Mouse (Mus musculus): ENCODE results near the gene Clnk. TPM values are rescaled to one million over a fixed set of nuclear protein-coding genes. Genes with fewer than 3 reads are reported as not detected.

Gene Clnk
- polyA plus RNA-seq, 1 experiment = 0.70 TPM

GRCm38 (mm10) chr5:38881728-38882620 is 5.4 kb upstream of the Clnk start:
- 46% methylated on average over 4 of the region's 4 CpGs for WGBS
- peak; percentile 5 for DNase-seq
- no peak overlapping the region for H3K27ac ChIP-seq (ENCODE audit: insufficient read depth, low read depth, low read length)

GRCm38 (mm10) chr5:38881416-38881727 is 4.8 kb upstream of the Clnk start:
- TF ChIP-seq POLR2A (IDR thresholded peaks at IDR 0.05; ENCODE audit: low read depth, low read length) (no peak), CTCF (conservative IDR thresholded peaks at IDR 0.05; ENCODE audit: insufficient read depth, insufficient read length, low read depth, low read length) (no peak)
- whole genome bisulfite sequencing = 60% methylated on average over 1 of the region's 1 CpGs
- H3K36me3 ChIP-seq (ENCODE audit: control insufficient read depth, insufficient read depth, low read length) = no peaks in the 10 kb centered on the region
- no peak for DNase-seq
- no peak overlapping the region for H3K4me3 ChIP-seq (ENCODE audit: insufficient read depth, low read depth, low read length)
- H3K4me1 ChIP-seq (ENCODE audit: control insufficient read depth, insufficient read depth, low read length) = no peaks in the 10 kb centered on the region
- no peaks in the 10 kb centered on the region for H3K27me3 ChIP-seq (replicated peaks; ENCODE audit: control insufficient read depth, insufficient read depth, low read length)
- no peak overlapping the region for H3K27ac ChIP-seq (ENCODE audit: insufficient read depth, low read depth, low read length)

More at GRCm38 (mm10) chr5:38881728-38882620, 5.4 kb upstream of the Clnk start:
- Histone ChIP-seq H3K36me3 (ENCODE audit: control insufficient read depth, insufficient read depth, low read length) (no peaks in the 10 kb centered on the region), H3K4me3 (ENCODE audit: insufficient read depth, low read depth, low read length) (no peak overlapping the region), H3K4me1 (ENCODE audit: control insufficient read depth, insufficient read depth, low read length) (no peaks in the 10 kb centered on the region), H3K27me3 (replicated peaks; ENCODE audit: control insufficient read depth, insufficient read depth, low read length) (no peaks in the 10 kb centered on the region)
- TF ChIP-seq POLR2A (IDR thresholded peaks at IDR 0.05; ENCODE audit: low read depth, low read length) (no peak), CTCF (conservative IDR thresholded peaks at IDR 0.05; ENCODE audit: insufficient read depth, insufficient read length, low read depth, low read length) (no peak)

DNA sequence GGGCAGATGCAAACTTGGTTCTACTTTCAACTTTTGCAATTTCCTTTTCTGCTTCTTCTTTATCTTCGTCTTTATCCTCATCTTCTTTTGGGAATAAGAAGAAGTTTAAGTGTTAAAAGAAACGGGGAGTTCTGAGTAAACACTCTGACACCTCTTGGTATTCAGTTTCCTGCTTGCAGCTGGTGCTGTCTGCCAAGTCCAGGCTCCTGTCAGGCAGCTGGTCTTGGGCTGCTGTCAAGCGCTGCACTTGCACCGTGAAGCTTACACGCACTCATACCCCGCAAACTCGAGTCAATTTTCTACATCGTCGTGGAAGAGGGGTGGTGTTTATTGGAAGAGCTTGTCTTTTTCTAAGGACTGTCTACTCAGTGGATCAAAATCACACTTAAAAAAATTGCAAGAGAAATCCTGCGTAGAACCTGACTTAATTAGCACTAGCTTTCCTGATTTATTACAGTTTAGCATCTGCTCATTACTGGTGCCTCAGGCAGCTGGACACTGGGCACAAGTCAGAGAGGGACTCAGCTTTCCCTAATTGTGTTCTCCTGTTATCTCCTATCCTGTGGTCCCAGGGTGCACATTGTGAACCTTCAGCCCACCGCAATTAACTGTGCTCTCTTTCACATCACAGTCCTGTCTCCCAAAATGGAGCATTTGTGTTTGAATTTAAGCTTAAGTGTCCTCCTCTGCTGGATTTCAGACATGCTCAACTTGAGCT is 3.5 kb upstream of the Clnk start:
- TF ChIP-seq POLR2A (IDR thresholded peaks at IDR 0.05; ENCODE audit: low read depth, low read length) (no peak), CTCF (conservative IDR thresholded peaks at IDR 0.05; ENCODE audit: insufficient read depth, insufficient read length, low read depth, low read length) (no peak)
- Histone ChIP-seq H3K4me3 (ENCODE audit: insufficient read depth, low read depth, low read length) (no peak overlapping the region), H3K27me3 (replicated peaks; ENCODE audit: control insufficient read depth, insufficient read depth, low read length) (no peaks in the 10 kb centered on the region), H3K27ac (ENCODE audit: insufficient read depth, low read depth, low read length) (no peak overlapping the region), H3K36me3 (ENCODE audit: control insufficient read depth, insufficient read depth, low read length) (no peaks in the 10 kb centered on the region), H3K4me1 (ENCODE audit: control insufficient read depth, insufficient read depth, low read length) (no peaks in the 10 kb centered on the region)
- DNase-seq = no peak
- WGBS = 15% methylated on average over 11 of the region's 11 CpGs

GRCm38 (mm10) chr5:38875403-38875802 is 1.2 kb downstream of the Clnk start:
- H3K27ac ChIP-seq (ENCODE audit: insufficient read depth, low read depth, low read length) = no peak overlapping the region
- TF ChIP-seq CTCF (conservative IDR thresholded peaks at IDR 0.05; ENCODE audit: insufficient read depth, insufficient read length, low read depth, low read length) = no peak
- TF ChIP-seq POLR2A (IDR thresholded peaks at IDR 0.05; ENCODE audit: low read depth, low read length) = no peak
- 29% methylated on average over 3 of the region's 3 CpGs for WGBS
- no peaks in the 10 kb centered on the region for H3K36me3 ChIP-seq (ENCODE audit: control insufficient read depth, insufficient read depth, low read length)
- no peaks in the 10 kb centered on the region for H3K4me1 ChIP-seq (ENCODE audit: control insufficient read depth, insufficient read depth, low read length)
- DNase-seq = no peak
- no peaks in the 10 kb centered on the region for H3K27me3 ChIP-seq (replicated peaks; ENCODE audit: control insufficient read depth, insufficient read depth, low read length)
- no peak overlapping the region for H3K4me3 ChIP-seq (ENCODE audit: insufficient read depth, low read depth, low read length)

- no peak for DNase-seq
- WGBS = 40% methylated on average over 1 of the region's 1 CpGs
- TF ChIP-seq POLR2A (IDR thresholded peaks at IDR 0.05; ENCODE audit: low read depth, low read length) (no peak), CTCF (conservative IDR thresholded peaks at IDR 0.05; ENCODE audit: insufficient read depth, insufficient read length, low read depth, low read length) (no peak)
- H3K4me1 ChIP-seq (ENCODE audit: control insufficient read depth, insufficient read depth, low read length) = no peaks in the 10 kb centered on the region
- H3K4me3 ChIP-seq (ENCODE audit: insufficient read depth, low read depth, low read length) = no peak overlapping the region
- H3K27ac ChIP-seq (ENCODE audit: insufficient read depth, low read depth, low read length) = no peak overlapping the region
- no peaks in the 10 kb centered on the region for H3K36me3 ChIP-seq (ENCODE audit: control insufficient read depth, insufficient read depth, low read length)
- H3K27me3 ChIP-seq (replicated peaks; ENCODE audit: control insufficient read depth, insufficient read depth, low read length) = no peaks in the 10 kb centered on the region
These were observed 1.7 kb downstream of the Clnk start for GRCm38 (mm10) chr5:38874931-38875330.

GRCm38 (mm10) chr5:38872906-38873305 is 3.7 kb downstream of the Clnk start:
- H3K27me3 ChIP-seq (replicated peaks; ENCODE audit: control insufficient read depth, insufficient read depth, low read length) = no peaks in the 10 kb centered on the region
- no peaks in the 10 kb centered on the region for H3K36me3 ChIP-seq (ENCODE audit: control insufficient read depth, insufficient read depth, low read length)
- DNase-seq = no peak
- no peak overlapping the region for H3K4me3 ChIP-seq (ENCODE audit: insufficient read depth, low read depth, low read length)
- no peak for TF ChIP-seq CTCF (conservative IDR thresholded peaks at IDR 0.05; ENCODE audit: insufficient read depth, insufficient read length, low read depth, low read length)
- TF ChIP-seq POLR2A (IDR thresholded peaks at IDR 0.05; ENCODE audit: low read depth, low read length) = no peak
- no peaks in the 10 kb centered on the region for H3K4me1 ChIP-seq (ENCODE audit: control insufficient read depth, insufficient read depth, low read length)
- WGBS = 95% methylated on average over 3 of the region's 3 CpGs
- H3K27ac ChIP-seq (ENCODE audit: insufficient read depth, low read depth, low read length) = no peak overlapping the region

DNA sequence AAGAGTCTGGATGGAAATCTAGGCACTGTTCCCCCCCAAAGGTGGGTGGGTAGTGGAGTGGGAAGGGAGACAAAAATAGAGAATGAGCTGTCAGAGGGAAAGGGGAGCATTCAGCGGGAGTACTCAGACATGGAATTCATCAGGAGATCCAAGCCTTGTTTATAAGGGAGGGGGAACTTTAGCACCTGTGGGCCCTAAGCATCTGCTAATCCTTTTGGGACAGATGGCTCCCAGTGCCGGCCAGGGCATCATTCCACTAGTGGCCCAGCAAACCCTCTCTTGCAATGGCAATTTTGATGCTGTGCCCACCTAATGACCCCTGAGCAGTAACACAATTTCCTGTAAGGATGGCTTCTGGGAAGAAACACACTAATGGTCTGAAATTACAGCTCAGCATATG is 5.0 kb downstream of the Clnk start:
- Histone ChIP-seq H3K27ac (ENCODE audit: insufficient read depth, low read depth, low read length) (no peak overlapping the region), H3K27me3 (replicated peaks; ENCODE audit: control insufficient read depth, insufficient read depth, low read length) (no peaks in the 10 kb centered on the region), H3K4me1 (ENCODE audit: control insufficient read depth, insufficient read depth, low read length) (no peaks in the 10 kb centered on the region), H3K36me3 (ENCODE audit: control insufficient read depth, insufficient read depth, low read length) (no peaks in the 10 kb centered on the region), H3K4me3 (ENCODE audit: insufficient read depth, low read depth, low read length) (no peak overlapping the region)
- 68% methylated on average over 2 of the region's 2 CpGs for WGBS
- no peak for TF ChIP-seq CTCF (conservative IDR thresholded peaks at IDR 0.05; ENCODE audit: insufficient read depth, insufficient read length, low read depth, low read length)
- TF ChIP-seq POLR2A (IDR thresholded peaks at IDR 0.05; ENCODE audit: low read depth, low read length) = no peak
- no peak for DNase-seq

All from kidney, adult 2 months (tissue).